Mouse (Mus musculus): ENCODE measurements at regions not wholly inside any gene's neighbourhood (a gene's known extent, or its start where the extent isn't known, plus 50 kb on each side); places are given as distances from the start of the nearest gene placed in this dataset.

- no peak for DNase-seq
Measured at GRCm38 (mm10) chr16:24255037-24255436, 138.3 kb upstream of the Lpp start.

GRCm38 (mm10) chr16:24254590-24254989, 138.7 kb upstream of the Lpp start:
- no peak for DNase-seq

- DNase-seq: no peak
Measured at GRCm38 (mm10) chr16:24254143-24254542, 139.2 kb upstream of the Lpp start.

- no peak for DNase-seq
Measured at GRCm38 (mm10) chr16:24247291-24247690, 146.0 kb upstream of the Lpp start.

- DNase-seq: peak; percentile 63 to 73
Measured at GRCm38 (mm10) chr16:24238075-24238555, 155.2 kb upstream of the Lpp start.

- no peak for DNase-seq
Measured at GRCm38 (mm10) chr16:24237425-24237824, 155.9 kb upstream of the Lpp start.

GRCm38 (mm10) chr16:24237013-24237412, 156.3 kb upstream of the Lpp start:
- no peak for DNase-seq

GRCm38 (mm10) chr16:24236511-24236910, 156.8 kb upstream of the Lpp start:
- DNase-seq: no peak

GRCm38 (mm10) chr16:24234795-24235194, 158.5 kb upstream of the Lpp start:
- peak; percentile 28 to 32 for DNase-seq

GRCm38 (mm10) chr16:24232001-24232530, 161.2 kb upstream of the Lpp start:
- DNase-seq: no peak

GRCm38 (mm10) chr16:24231506-24231905, 161.8 kb upstream of the Lpp start:
- no peak for DNase-seq

- DNase-seq: no peak
Measured at GRCm38 (mm10) chr16:24229002-24229607, 164.2 kb upstream of the Lpp start.

- no peak for DNase-seq
Measured at GRCm38 (mm10) chr16:24225897-24226296, 167.4 kb upstream of the Lpp start.

GRCm38 (mm10) chr16:24225090-24225489, 168.2 kb upstream of the Lpp start:
- no peak for DNase-seq

- no peak for DNase-seq
Measured at GRCm38 (mm10) chr16:24223901-24224300, 169.4 kb upstream of the Lpp start.

- DNase-seq: no peak
Measured at GRCm38 (mm10) chr16:24223527-24223880, 169.8 kb upstream of the Lpp start.

GRCm38 (mm10) chr16:24222759-24223526, 170.4 kb upstream of the Lpp start:
- no peak for DNase-seq

GRCm38 (mm10) chr16:24221992-24222391, 171.3 kb upstream of the Lpp start:
- no peak for DNase-seq

GRCm38 (mm10) chr16:24220613-24221012, 172.7 kb upstream of the Lpp start:
- DNase-seq: no peak

- DNase-seq: no peak
Measured at GRCm38 (mm10) chr16:24219691-24220090, 173.6 kb upstream of the Lpp start.

GRCm38 (mm10) chr16:24218850-24219185, 174.5 kb upstream of the Lpp start:
- no peak for DNase-seq

- DNase-seq: no peak
Measured at GRCm38 (mm10) chr16:24218162-24218849, 175.0 kb upstream of the Lpp start.

GRCm38 (mm10) chr16:24216828-24217227, 176.5 kb upstream of the Lpp start:
- DNase-seq: no peak

GRCm38 (mm10) chr16:24215353-24215752, 178.0 kb upstream of the Lpp start:
- no peak for DNase-seq
